Mouse (Mus musculus) embryo, embryonic 11.5 days (tissue): ENCODE data around the gene Prdm11.
A peak's percentile ranks its signal among the peaks of the same experiment; 100 is the strongest.

ENCODE experiments used
- DNase-seq: peaks from one replicate; pipeline ENCODE4 v3.0.0-alpha.2; 2012; ENCODE audit warnings: low read depth, low spot score

The Prdm11 gene

DNA sequence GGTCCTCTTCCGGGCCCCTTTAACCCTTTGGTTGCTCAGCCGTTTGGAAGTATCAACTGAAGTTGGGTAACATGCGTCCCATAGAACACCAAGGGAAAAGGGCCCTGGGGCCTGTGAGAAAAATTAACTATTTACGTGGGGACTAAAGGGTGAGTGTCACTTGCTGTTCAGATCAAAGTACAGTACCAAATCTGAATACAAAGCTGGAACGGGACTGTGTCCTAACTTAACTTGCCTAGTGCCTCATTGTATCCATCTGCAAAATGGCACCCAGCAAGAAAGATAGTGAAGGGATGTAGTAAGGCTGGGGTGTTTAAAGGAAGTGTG, 505 bp upstream of the Prdm11 start:
- no peak for DNase-seq

DNA sequence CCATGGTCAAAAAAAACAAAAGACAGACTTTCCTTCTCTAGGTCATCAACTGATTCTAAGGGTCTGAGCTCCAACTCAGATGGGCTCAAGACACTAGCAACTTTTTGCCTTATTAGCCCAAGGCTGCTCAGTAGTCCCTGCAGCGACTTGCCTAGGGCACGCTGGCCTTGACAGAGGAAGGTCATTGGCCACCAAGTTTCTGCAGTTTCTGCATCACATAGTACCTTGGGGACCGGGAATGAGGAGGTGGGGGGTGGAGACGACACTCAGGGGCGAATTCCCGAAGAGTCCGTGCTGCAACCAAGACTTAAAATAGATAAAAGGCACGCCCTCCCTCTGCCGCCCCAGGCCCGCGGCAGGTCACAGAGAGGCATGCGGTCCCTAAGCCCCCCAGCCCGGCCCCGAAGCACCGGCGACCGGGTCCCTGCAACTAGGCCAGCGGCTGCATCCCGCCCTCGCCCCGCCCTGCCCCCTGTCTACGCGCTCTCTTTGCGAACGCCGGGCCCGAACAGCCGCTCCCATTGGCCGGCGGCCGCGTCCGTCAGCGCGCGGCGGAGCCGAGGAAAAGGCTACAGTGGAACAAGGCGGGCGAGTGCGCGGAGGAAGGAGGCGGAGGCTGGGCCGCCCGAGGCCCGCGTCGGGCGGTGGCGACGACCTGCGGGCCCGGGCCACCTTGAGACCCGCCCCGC, 694 bp downstream of the Prdm11 start:
- DNase-seq: peak; percentile 87

DNA sequence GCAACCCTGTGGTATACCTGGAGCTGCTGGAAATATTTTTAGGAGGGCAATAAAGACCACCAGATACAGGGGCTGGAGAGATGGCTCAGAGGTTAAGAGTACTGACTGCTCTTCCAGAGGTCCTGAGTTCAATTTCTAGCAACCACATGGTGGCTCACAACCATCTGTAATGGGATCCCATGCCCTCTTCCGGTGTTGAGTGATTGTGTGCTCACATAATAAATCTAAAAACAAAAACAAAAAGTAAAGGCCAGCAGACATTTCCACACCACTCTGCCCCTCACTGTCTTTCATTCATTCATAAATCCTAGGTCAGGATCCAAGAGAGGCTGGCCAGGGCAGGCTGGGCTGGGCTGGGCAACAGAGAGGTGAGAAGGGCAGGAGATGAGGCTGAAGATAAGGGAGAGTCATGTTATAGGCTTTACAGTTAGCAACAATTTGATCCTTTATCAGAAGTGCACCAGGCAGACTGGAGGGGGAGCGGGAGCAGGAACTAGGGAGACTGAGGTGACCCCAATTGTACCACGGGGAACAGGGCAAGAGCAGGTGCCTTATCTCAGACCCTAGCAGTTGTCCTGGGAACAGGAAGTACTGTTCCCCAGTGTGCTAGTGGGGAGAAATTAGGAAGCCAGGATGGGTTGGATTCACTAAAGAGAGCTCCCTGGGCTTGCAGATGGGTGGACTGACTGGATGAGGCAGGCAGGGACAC, 2.4 kb downstream of the Prdm11 start:
- DNase-seq: no peak

DNA sequence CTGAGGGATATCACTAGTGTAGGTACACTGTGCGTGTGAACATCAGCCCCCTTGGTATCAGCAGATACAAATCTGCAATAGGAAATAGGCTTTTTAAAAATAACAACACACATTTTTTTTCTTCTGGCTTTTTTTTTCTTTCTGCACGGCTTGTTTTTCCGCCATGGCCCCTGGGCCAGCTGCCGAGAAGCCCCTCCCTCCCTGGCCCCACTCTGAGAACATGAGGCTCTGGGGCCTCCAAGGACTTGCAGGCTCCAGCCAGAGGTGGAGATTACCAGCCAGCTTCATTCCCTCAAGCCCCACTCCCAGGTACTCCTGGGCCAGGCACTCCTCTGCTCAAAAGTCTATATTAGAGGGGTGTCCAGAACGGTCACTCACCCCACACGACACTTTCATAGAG, 4.5 kb downstream of the Prdm11 start:
- no peak for DNase-seq

DNA sequence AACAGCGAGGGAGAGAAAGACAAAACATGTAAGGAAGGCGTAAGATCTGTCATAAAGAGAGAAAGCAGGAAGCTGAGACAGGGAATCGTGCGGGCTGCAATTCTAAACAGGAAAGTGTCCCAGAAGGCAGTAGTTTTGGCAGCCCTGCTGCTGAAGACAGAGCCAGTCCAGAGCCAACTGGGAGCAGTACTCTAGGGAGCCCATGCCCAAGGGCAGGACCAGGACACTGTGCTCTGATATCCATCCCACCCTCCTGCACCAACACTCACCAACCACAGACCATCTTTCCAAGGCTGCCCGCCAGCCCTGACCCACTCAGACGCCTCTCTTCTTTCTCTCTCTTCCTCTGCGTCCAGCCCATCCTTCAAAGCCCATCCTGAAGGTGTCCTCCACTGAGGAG, 5.1 kb downstream of the Prdm11 start:
- no peak for DNase-seq

DNA sequence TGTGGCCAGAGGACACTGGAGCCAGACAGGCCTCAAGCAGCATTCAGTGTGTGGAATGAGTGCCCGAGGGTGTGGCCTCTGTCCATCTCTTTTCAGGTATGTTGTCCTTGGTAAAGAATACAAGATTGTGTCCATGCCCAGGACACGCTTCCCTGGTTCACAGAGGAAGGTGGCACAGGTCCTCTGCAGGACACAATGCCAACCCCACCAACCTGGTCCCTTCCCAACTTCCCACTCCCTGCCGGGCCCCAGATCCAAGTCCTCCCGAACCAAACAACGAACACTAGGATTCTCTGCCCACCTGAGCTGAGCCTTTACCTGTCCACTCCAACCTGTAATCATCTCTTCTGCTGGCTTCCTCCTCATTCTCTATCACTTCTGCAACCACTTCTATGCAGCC, 6.3 kb downstream of the Prdm11 start:
- DNase-seq: no peak

DNA sequence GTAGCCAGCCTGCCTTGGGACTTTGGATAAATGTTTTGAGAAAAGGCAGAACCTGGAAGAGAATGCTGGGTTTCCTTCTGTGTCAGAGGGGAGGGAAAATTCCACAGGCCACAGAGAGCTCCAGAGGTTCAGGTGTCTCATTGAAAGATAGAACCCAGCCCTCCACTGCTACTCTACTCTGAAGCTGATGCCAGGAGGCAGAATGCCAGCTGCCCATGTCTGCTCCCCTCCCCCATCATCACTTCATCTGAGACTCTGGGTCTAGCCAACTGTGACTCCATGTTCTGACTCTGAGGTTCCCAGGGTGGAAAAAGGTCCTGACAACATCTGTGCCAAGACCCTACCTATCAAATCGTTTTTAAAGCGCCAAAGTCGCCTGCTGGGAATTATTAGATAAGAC, 6.9 kb downstream of the Prdm11 start:
- DNase-seq: no peak

DNA sequence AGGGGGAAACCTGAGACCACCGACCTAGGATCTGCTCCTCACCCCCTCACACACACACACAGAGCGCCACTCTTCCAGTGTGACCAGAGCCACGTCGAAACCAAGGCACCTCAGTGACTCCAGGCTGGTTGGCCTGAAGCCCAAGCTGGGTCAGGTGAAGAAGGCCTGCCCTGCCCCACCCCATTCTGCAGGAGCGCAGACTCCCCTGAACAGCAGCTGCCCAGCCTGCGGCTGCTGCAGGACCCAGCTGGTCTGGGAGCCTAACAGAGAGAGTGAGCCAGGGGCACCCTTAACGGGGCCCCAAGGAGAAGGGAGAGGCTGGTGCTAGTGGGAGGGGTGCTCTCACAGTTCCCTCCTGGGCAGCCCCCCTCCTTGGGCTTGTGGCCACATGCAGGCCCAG, 10.3 kb downstream of the Prdm11 start:
- DNase-seq: no peak

DNA sequence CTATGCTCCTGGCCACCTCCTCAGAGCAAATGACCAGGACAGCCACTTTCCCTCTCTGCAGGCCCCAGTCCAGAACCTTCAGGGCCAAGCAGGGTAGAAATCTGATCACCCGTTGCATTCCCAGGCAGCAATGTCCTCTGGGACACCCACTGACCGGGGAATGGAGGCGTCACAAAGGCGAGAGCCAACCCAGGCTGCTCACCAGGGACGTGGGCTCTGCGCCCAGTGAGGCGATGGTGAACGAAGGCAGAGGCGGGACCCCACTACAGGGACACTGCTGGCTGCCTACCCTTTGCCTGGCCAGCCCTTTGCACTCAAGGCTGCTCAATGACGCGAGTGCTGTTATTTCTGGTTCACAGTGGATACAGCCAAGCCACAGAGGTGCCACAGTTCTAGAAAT, 13.3 kb downstream of the Prdm11 start:
- no peak for DNase-seq

DNA sequence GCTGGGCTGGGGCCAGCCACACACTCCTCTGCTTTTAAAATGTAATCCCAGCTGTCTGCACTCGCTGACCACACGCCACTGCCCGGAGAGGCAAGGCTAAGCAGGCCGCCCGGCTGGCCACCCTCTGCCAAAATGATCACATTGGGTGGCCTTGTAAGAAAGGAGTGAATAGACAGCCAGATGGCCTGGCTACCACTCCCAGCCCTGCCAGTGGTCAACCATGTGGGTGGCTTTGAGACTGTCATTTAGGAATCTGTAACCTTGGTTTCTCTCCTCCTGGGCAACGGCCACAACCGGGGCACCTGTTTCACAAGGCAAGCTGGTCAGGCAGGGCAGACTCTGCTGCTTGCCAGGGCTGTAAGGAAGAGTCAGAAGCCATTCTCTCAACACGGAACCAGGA, 13.9 kb downstream of the Prdm11 start:
- no peak for DNase-seq

DNA sequence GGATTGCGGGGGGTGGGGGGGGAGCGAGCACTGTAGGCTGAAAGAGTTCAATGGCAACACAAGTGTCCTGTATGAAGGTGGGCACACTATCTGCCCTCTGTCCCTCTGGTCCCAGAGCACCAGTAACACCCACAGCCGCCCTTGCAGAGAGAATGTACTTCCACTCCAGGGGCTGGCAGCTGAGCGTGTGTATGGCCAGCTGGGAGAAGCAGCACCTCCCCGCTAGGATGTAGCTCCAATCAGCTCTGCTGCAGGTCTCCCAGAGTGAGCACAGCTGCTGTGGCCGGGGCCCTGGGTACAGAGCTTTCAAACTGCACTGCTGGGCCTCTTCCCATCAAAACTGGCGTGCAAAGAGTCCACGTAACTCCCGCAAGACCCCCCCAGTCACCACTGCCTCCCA, 14.9 kb downstream of the Prdm11 start:
- no peak for DNase-seq

DNA sequence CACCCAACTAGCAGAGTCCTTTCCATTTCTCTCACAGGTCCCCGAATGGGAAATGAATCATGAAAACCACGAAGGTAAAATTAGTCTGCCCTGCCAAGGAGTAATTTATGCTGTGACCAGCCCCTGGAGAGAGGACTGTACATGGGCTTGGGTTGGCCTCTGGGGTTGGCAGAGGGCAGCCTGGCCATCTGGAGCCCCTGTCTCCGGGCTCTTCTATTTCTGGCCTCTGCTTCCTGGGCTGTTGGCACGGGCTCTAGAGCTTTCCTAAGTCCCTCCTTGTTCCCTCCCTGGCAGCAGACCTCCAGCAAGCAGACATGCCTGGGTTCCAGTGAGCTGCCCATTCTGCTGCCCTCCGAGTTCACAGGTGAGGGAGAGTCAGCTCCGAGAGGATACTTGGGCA, 15.9 kb downstream of the Prdm11 start:
- DNase-seq: no peak

DNA sequence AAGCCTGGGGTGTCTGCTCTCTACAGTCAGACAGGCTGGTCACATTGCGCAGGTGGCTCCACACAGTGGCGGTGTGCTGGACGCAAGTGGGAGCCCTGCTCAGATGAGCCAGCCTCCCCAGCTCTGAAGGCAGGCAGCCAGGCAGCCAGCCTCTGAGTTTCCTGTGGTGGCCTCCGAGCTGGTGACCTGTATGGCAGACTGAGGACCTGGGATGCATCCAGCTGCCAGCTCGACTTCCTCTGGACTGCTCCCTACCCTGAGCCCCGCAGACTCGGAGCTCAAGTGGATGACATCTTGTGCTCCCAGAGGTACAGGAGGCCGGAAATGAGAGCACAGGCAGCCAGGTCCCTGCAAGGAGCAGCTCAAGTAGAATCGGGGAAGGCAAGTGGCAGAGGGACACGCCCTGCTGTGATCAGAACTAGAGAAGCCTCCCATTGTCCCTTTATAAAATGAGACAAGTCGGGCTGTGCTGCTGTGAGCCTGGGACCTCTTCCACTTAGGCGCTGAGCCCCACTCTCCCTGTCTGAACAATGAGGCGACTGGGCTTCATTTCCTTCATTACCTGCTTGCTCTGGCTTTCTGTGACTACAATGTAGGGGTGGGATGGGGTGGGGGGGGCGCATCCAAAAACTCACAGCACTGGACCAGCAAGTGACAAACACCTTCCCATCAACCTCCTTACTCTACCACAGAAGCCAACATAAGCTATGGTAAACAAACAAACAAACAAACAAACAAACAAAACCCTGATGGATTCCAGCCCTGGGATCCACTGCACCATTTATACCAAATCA, 16.5 kb downstream of the Prdm11 start:
- no peak for DNase-seq

DNA sequence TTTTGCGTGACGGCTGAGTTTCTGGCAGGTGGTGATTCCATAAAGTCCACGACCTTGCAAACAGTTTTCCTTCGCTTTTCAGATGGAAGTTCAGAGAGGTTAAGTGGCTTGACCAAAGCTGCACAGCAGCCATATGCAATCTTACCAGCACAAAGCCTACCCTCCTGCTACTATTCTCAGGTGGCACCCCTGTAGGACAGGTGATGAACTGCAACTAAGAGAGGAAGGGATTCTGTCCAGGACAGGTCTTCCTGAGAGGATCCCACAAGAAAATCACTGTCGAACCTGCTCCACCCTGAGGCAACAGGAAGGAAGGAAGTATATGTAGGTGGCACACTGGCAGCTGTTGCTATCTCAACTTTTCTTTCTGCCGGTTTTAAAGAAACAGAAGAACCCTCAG, 17.1 kb downstream of the Prdm11 start:
- no peak for DNase-seq

DNA sequence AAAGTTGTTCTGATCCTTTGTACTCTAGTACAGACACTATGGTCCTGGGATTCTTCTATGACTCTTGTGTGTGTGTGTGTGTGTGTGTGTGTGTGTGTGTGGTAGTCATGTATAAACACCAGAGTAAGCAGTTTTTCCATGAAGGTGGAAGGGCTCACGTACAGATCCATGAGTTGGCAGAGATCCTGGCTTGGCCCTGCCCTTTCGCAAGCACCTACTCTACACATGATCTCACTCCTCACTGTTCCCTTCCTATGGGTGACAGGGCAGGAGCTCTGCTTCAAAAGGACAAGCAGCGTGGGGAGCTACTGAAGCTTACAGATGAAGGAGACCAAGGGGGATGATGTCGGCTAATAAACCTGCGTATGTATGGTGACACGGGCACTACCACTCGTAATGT, 18.3 kb downstream of the Prdm11 start:
- no peak for DNase-seq

DNA sequence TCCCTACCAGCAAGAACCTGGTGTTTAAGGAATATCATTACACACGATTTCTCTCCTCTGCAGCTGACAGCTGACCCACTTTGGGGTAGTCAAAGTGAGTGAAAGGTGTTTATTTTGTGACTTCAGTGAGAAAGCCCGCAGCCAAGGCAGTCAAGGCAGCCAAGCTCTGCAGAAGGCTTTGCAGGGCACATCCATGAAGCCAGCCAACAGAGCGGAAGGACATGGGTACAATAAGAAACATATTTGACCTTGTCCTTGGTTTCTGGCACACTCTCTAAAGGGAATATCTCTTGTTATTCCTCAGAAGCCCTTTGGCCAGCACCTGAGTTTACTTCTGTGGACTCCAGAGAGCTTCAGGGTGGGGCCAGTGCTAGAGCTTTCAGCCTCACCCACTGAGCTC, 21.5 kb downstream of the Prdm11 start:
- no peak for DNase-seq

DNA sequence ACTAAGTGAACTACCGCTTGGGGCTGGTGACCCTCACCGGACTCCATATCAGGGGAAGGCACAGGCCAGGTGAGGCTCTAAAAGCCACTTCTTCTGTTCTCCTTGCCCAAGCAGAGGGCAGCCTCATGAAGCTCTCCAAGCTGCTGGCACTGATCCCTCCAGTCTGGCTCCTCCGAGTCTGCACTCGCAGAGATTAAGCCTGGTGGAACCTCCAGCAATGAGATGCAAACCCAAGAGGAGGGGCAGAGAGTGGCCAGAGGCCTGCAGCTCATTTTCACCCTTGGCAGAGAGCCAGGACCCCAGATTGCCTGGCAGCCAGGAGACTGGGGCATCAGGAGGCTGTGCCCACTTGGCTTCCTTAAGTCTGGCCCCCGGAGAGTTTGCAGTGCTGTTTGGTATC, 27.1 kb downstream of the Prdm11 start:
- DNase-seq: no peak

DNA sequence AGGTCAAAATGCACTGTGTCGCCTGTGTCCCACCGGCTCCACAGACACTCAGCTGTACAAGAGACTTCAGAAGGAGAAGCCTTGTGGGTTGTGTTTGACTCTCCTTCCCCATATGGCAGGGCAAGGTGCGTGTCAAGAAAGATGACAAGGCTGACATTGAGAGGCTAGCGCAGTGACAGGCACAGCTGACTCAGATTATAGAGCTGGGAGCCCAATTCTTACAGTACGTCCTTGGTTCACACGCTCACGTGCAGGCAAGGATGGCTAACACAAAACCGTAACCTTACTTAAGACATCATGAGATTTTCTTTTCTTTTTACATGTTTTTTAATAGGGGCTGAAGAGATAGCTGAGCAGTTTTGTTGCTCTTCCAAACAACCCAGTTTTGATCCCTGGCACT, 28.8 kb downstream of the Prdm11 start:
- DNase-seq: no peak

DNA sequence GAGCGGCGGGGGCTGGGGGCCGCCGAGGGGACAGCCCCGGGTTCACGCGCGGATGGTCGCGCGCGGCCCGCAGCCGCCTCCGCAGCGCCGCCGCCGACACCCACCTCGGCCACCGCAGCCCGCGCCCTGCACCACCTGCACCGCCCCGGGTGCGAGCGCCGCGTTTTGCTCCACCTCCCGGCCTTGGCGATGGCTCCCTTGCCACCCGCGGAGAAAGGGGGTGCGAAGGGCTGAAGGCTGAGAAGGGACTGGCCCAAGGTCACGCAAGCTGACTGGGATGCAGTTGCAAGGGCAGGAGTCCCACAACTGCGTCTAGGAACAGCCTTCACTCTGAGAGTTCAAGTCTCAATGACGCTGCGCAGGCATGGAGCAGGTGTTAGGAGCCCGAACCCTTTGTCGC, 30.9 kb downstream of the Prdm11 start:
- no peak for DNase-seq

DNA sequence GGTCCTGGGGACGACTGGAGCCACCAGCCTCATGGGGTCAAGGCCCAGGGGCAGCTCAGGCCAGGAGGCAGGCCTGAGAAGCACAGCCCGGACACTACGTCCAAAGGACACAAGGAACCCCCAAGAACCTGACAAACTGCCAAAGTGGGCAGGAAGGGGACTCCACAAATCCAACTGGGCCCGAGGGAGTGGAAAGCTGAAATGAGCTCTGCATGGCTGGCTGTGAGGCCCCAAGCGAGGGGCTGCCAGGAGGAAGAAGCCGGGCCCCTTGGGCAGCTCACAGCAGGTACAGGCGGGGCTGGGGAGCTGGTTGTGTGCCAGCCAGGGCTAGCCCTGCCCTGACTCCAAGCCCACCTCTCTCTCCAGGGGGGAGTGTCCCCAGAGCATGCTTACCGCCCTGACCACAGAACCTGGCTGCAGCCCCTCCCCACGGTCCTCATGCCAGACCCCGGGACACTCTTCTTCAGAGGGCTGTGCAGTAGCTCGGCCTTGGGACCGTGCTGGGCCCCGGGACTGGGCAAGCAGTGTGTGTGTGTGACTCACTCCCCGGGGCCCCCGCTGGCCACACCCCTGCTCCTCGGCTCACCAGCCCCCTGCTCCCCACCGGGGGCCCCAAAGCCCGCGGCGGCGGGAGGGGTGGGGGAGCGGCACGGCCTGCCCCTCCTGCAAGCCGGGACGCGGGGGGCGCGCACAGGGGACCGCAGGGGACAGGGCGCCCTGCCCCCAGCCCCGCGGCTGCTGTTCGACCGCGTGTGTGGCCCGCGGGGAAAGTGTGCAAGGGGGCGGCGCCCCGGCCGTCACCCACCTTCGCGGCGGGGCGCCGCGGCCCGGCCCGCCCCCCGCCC, 31.7 kb downstream of the Prdm11 start:
- DNase-seq: peak; percentile 42

DNA sequence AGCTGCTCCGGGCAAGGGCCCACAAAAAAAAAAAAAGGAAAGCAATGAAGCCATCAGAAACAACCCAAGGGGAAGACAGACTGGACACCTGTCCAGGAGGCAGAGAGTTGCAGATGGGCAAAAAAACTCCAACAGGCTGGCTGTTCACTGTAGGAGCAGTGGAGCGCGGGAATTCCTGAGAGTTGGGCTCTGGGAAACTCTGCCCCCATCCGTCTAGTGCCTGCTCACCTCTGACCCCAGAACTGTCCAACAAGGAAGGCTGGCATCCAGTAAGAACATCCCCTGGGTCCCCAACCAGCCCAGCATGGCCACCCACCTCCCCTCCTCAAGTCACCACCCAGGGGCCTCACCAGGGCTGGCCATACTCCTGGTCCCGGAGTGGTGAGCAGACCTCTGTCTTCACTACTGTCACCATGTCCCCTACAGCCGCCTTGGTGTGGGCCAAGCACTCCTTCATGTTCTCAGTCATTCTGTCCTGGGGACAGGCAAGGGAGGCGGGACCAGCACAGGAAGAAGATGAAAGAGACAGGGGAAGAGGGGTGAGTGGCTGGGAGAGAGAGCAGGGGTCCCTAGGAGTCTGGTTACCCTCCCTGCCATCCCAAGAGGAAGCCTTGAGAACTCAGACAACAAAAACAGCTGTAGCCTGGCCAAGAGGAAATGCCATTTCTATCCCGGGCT, 32.4 kb downstream of the Prdm11 start:
- DNase-seq: no peak

DNA sequence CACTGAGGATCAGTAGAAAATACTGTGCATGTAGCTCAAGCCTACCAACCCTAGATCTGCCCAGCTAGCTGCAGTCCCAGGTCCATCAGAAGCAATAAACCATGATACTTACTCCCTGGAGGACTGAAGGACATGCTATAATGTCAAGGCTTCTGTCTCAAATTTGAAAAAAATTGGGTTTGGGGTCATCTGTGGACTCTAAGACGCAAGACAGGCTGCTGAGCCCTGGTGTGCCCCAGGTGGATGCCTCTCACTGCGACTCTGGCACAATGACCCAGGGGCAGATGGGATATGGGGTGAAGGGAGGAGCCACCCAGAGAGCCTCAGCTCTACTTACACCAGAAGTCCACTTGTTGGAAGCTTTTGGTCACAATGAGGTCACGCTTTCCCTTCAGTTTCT, 33.0 kb downstream of the Prdm11 start:
- DNase-seq: no peak
